Mouse (Mus musculus): ENCODE data around the gene Peli3. TPM values are rescaled to one million over a fixed set of nuclear protein-coding genes. Genes with fewer than 3 reads are reported as not detected.
A peak's percentile ranks its signal among the peaks of the same experiment; 100 is the strongest.

Peli3 gene
- polyA plus RNA-seq, 1 experiment from 2014 or later: 3.2 TPM

DNA sequence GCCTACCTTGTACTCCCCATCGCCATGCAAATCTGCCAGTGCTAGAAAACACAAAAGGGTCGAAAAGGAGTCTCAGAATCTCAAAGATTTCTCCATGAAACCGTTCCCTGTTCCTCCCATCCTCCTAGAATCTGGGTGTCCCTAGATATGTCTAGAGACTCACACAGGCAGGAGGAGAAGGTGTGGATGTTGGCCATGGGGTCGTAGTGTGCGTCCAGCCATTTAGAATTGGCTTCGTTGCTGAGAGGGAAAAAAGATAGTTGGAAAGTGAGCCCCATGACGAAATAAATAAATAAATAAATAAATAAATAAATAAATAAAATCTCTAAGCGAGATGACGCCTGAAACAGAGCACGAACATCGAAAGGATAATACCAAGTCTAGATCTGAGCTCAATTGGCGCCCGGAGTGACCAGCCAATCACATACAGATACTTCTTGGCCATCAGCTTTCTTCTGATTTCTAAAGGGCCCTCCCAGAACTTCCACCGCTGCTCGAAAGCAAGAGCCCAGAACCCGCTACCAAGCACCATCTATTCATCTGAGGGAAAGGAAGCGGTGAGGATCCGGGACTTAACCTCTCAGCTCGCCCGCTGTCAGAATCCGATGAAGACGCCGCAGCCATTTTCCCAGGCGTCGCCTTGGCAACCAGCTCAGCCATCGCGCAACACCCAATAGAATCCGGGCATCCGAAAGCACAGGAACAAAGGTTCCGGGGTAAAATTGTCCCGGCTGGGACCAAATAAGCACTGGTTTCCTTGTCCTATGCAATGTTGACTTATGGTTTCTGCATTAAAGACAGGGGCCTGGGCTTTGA is 36.7 kb downstream of the Peli3 start, which contains the start of gene Bbs1:
Gene Bbs1, minus strand, starts transcription at position 650 of the 816 bp plus-strand sequence.
- 10% methylated on average over 31 of the region's 31 CpGs for WGBS
- peaks cover 55% of the 10 kb centered on the region for H3K36me3 ChIP-seq
- H3K27ac ChIP-seq: no peak within 1 kb of the TSS
- H3K9ac ChIP-seq: peak within 1 kb of the TSS; percentile 51
- ATAC-seq (ENCODE audit: insufficient number of reproducible peaks, insufficient read depth, low FRiP score, low TSS enrichment): no peak
- no peaks in the 10 kb centered on the region for H3K27me3 ChIP-seq
- H3K4me2 ChIP-seq (replicated peaks): peak within 1 kb of the TSS; percentile 58
- peak within 1 kb of the TSS; percentile 50 for H3K4me3 ChIP-seq
- no peaks in the 10 kb centered on the region for H3K9me3 ChIP-seq
- peaks cover 4% of the 10 kb centered on the region; the same call in 1 of the 2 replicates for H3K4me1 ChIP-seq

DNA sequence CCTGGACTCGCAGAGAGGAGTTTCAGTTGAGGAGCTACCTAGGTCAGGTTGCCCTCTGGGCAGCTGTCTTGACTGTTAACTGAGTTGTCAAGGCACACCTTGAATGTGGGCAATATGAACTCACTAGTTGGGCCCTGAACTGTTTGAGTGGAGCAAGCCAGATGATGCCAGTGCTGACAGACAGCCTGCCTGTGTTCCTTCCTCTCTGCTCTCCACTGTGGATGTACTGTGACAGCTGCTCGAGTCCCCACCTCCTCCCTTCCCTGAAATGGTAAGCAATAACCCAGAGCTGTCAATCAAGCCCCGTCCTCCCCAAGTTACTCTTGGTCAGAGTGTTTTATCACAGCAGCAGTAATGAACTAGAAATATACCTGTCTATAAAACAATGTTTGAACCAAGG is 43.0 kb downstream of the Peli3 start:
- Histone ChIP-seq H3K9me3 (no peaks in the 10 kb centered on the region), H3K27ac (no peak overlapping the region), H3K9ac (no peak overlapping the region), H3K4me2 (replicated peaks) (no peak overlapping the region), H3K4me1 (no peaks in the 10 kb centered on the region), H3K36me3 (peaks cover 14% of the 10 kb centered on the region), H3K27me3 (no peaks in the 10 kb centered on the region), H3K4me3 (no peak overlapping the region)
- 81% methylated on average over 3 of the region's 3 CpGs for WGBS
- no peak for ATAC-seq (ENCODE audit: insufficient number of reproducible peaks, insufficient read depth, low FRiP score, low TSS enrichment)

DNA sequence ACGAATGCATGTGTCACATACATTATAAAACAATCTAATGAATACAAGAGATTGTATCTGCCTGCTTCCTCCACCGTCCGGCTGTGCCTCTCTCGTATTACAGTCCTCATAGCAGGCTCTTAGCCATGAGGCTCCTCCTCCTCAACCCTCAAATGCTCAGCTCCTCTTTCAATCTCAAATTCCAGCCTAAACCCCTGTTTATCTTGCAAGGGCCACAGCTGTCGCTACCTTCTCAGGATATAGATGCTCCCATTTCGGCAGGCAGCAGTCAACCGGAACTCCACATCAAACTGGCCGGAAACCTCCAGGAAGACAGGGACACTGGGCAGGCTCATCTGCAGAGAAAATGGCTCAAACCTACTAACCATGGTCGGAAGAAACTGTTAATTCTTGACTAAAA is 44.0 kb downstream of the Peli3 start:
- no peak overlapping the region for H3K27ac ChIP-seq
- no peak overlapping the region for H3K4me2 ChIP-seq (replicated peaks)
- no peaks in the 10 kb centered on the region for H3K27me3 ChIP-seq
- no peaks in the 10 kb centered on the region for H3K4me1 ChIP-seq
- WGBS: 59% methylated on average over 9 of the region's 9 CpGs
- peaks cover 14% of the 10 kb centered on the region for H3K36me3 ChIP-seq
- no peak overlapping the region for H3K9ac ChIP-seq
- H3K4me3 ChIP-seq: no peak overlapping the region
- no peak for ATAC-seq (ENCODE audit: insufficient number of reproducible peaks, insufficient read depth, low FRiP score, low TSS enrichment)
- H3K9me3 ChIP-seq: no peaks in the 10 kb centered on the region

DNA sequence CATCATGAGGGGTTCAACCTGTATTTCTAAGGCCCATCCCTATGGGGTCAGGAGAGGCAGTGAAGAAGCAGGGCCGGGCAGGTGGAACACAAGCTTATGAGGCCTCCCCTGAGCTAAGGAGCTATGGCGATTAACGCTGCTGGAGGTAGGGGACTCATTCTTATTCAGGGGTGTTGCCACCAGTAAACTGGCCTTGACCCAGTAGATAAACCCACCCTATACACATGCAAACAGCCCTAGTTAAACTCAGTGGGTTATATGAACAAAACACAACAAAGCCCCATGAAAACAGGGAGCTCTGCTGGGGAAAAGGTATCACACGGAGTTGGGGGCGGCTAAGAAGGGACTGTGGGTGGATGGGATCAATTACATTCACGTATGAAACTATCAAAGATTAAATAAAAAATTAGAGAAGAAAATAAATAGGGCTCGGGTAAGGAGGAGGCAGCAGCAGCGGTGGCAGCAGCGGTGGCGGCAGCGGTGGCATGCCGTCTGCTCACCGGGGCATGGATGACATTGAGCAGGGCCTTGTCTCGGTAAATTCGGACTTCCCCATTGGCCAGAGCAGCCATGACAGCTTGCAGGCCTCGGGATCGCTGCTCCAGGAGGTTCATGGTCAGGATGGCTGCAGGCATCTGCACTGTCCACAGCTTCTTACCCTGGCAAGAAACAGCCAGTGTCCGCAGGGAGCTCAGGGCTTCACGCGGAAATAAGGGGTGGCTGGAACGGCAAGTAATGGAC is 46.0 kb downstream of the Peli3 start:
- no peak overlapping the region for H3K27ac ChIP-seq
- no peaks in the 10 kb centered on the region for H3K9me3 ChIP-seq
- H3K9ac ChIP-seq: no peak overlapping the region
- peaks cover 4% of the 10 kb centered on the region for H3K36me3 ChIP-seq
- ATAC-seq (ENCODE audit: insufficient number of reproducible peaks, insufficient read depth, low FRiP score, low TSS enrichment): no peak
- no peaks in the 10 kb centered on the region for H3K4me1 ChIP-seq
- H3K4me2 ChIP-seq (replicated peaks): no peak overlapping the region
- no peaks in the 10 kb centered on the region for H3K27me3 ChIP-seq
- WGBS: 55% methylated on average over 21 of the region's 21 CpGs
- H3K4me3 ChIP-seq: no peak overlapping the region

DNA sequence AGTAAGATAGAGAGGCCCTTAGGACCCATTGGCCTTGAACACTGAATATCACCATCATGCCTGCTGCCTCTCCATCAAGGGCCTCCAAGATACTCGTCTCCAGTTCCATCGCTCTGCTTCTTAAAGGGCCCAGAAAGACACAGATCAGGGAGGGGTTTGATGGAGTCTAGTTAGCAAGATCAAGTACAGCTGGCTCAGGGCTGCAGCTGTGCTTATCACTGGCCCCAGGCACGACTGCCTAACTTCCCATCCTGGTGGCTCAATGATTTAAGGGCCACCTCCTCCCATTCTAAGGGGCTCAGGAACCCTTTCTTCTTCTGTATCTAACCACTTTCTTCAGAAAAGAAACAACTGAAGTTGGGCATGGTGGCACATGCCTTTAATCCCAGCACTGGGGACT is 51.1 kb downstream of the Peli3 start:
- WGBS: 76% methylated on average over 3 of the region's 3 CpGs

DNA sequence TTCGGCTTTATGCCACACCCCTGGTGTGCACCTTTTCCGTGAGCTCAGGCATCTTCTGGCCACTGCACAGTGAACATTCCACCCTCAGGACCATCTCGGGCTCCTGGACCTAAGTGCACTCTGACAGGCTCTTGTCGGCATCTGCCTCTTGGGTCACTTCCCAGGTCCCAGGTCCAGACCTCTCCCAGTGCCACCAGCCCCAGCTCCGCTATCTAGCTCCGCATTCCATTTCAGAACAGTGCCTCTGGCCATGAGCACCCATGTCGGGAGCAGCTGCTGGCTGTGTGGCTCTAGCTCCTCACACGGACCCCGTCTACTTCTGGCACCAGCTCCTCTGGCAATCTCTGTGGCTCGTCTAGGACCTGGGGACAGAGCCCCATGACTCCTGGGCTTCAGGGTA is 53.1 kb downstream of the Peli3 start:
- no peak overlapping the region for H3K9ac ChIP-seq
- H3K9me3 ChIP-seq: no peaks in the 10 kb centered on the region
- peaks cover 15% of the 10 kb centered on the region for H3K36me3 ChIP-seq
- H3K27me3 ChIP-seq: no peaks in the 10 kb centered on the region
- WGBS: 81% methylated on average over 10 of the region's 10 CpGs
- no peak for ATAC-seq (ENCODE audit: insufficient number of reproducible peaks, insufficient read depth, low FRiP score, low TSS enrichment)
- no peak overlapping the region for H3K27ac ChIP-seq
- H3K4me2 ChIP-seq (replicated peaks): no peak overlapping the region
- H3K4me1 ChIP-seq: no peaks in the 10 kb centered on the region
- no peak overlapping the region for H3K4me3 ChIP-seq

More for the DNA sequence above, 51.1 kb downstream of the Peli3 start:
- no peaks in the 10 kb centered on the region for H3K4me1 ChIP-seq
- no peaks in the 10 kb centered on the region for H3K9me3 ChIP-seq
- no peak for ATAC-seq (ENCODE audit: insufficient number of reproducible peaks, insufficient read depth, low FRiP score, low TSS enrichment)
- H3K4me3 ChIP-seq: no peak overlapping the region
- H3K4me2 ChIP-seq (replicated peaks): no peak overlapping the region
- H3K9ac ChIP-seq: no peak overlapping the region
- H3K36me3 ChIP-seq: peaks cover 15% of the 10 kb centered on the region
- H3K27ac ChIP-seq: no peak overlapping the region
- H3K27me3 ChIP-seq: no peaks in the 10 kb centered on the region

DNA sequence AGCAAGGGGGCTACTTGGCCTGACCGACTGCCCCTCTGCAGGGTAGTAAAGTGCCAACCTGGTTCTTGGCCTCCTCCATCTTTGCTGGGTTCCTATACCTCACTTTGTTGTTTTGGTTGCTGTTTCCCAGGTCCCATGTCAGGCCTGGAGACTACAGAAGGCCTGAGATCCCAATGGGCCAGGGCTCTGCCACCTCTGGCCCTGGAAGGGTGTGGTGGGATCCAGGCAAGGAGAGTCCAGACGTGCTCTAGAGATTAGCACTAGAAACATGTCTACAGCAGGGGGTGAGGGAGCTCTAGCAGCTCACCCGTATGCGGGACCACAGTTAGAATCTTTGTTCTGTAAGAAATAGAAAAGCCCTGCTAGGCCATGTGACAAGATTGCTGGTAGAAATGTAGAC is 59.0 kb downstream of the Peli3 start:
- no peak overlapping the region for H3K9ac ChIP-seq
- H3K27me3 ChIP-seq: no peaks in the 10 kb centered on the region
- no peaks in the 10 kb centered on the region for H3K9me3 ChIP-seq
- H3K4me1 ChIP-seq: 0 out of 2 replicates have a peak, but pooled peaks cover 4% of the 10 kb centered on the region
- H3K36me3 ChIP-seq: no peaks in the 10 kb centered on the region
- H3K27ac ChIP-seq: no peak overlapping the region
- H3K4me3 ChIP-seq: no peak overlapping the region
- no peak overlapping the region for H3K4me2 ChIP-seq (replicated peaks)
- WGBS: 79% methylated on average over 4 of the region's 4 CpGs
- no peak for ATAC-seq (ENCODE audit: insufficient number of reproducible peaks, insufficient read depth, low FRiP score, low TSS enrichment)

Other genes with a start within 250 kb of the Peli3 start
- gene Gm960, start 244.5 kb downstream of the Peli3 start, polyA plus RNA-seq (2016; fragmentation: Nextera tagmentation; extraction: Ambion mirVana): 4.7 and 7.7 TPM in 2 replicates
- 5.2 and 6.1 TPM in 2 replicates for gene Sptbn2, start 232.0 kb downstream of the Peli3 start, polyA plus RNA-seq (2016; fragmentation: Nextera tagmentation; extraction: Ambion mirVana)
- gene Rbm4b, start 186.6 kb downstream of the Peli3 start, polyA plus RNA-seq (2016; fragmentation: Nextera tagmentation; extraction: Ambion mirVana): 112 and 118 TPM in 2 replicates
- 86.8 and 89.3 TPM in 2 replicates for gene Rbm4, start 149.2 kb downstream of the Peli3 start, polyA plus RNA-seq (2016; fragmentation: Nextera tagmentation; extraction: Ambion mirVana)
- 34.2 and 45.1 TPM in 2 replicates for gene Gm21992, start 131.5 kb downstream of the Peli3 start, polyA plus RNA-seq (2016; fragmentation: Nextera tagmentation; extraction: Ambion mirVana)
- 104 and 110 TPM in 2 replicates for gene Rbm14, start 131.5 kb downstream of the Peli3 start, polyA plus RNA-seq (2016; fragmentation: Nextera tagmentation; extraction: Ambion mirVana)
- gene Ccs, start 103.8 kb downstream of the Peli3 start, polyA plus RNA-seq (2016; fragmentation: Nextera tagmentation; extraction: Ambion mirVana): 53.8 and 57.3 TPM in 2 replicates
- 0.18 and 0.24 TPM in 2 replicates for gene Ccdc87, start 103.8 kb downstream of the Peli3 start, polyA plus RNA-seq (2016; fragmentation: Nextera tagmentation; extraction: Ambion mirVana)
- gene Ctsf, start 88.0 kb downstream of the Peli3 start, polyA plus RNA-seq (2016; fragmentation: Nextera tagmentation; extraction: Ambion mirVana): 37.6 and 45.1 TPM in 2 replicates
- 6.0 and 6.8 TPM in 2 replicates for gene Actn3, start 65.2 kb downstream of the Peli3 start, polyA plus RNA-seq (2016; fragmentation: Nextera tagmentation; extraction: Ambion mirVana)
- gene Zdhhc24, start 64.5 kb downstream of the Peli3 start, polyA plus RNA-seq (2016; fragmentation: Nextera tagmentation; extraction: Ambion mirVana): 12.0 and 12.1 TPM in 2 replicates
- 5.6 and 5.7 TPM in 2 replicates for gene Bbs1, start 36.5 kb downstream of the Peli3 start, polyA plus RNA-seq (2016; fragmentation: Nextera tagmentation; extraction: Ambion mirVana)
- 144 and 147 TPM in 2 replicates for gene Dpp3, start 14.8 kb downstream of the Peli3 start, polyA plus RNA-seq (2016; fragmentation: Nextera tagmentation; extraction: Ambion mirVana)
- gene Mrpl11, start 19.0 kb upstream of the Peli3 start, polyA plus RNA-seq (2016; fragmentation: Nextera tagmentation; extraction: Ambion mirVana): 141 and 142 TPM in 2 replicates
- gene Npas4, start 47.2 kb upstream of the Peli3 start, polyA plus RNA-seq (2016; fragmentation: Nextera tagmentation; extraction: Ambion mirVana): 0.08 TPM in 1 of 2 replicates, not detected in the other
- 4.7 and 5.1 TPM in 2 replicates for gene Slc29a2, start 80.7 kb upstream of the Peli3 start, polyA plus RNA-seq (2016; fragmentation: Nextera tagmentation; extraction: Ambion mirVana)
- gene B4gat1, start 95.7 kb upstream of the Peli3 start, polyA plus RNA-seq (2016; fragmentation: Nextera tagmentation; extraction: Ambion mirVana): 46.4 and 48.1 TPM in 2 replicates
- gene AC124502.3, start 95.8 kb upstream of the Peli3 start, polyA plus RNA-seq (2016; fragmentation: Nextera tagmentation; extraction: Ambion mirVana): 3.5 and 4.7 TPM in 2 replicates
- 38.4 and 45.4 TPM in 2 replicates for gene Brms1, start 98.2 kb upstream of the Peli3 start, polyA plus RNA-seq (2016; fragmentation: Nextera tagmentation; extraction: Ambion mirVana)
- 1.8 and 2.4 TPM in 2 replicates for gene Rin1, start 107.4 kb upstream of the Peli3 start, polyA plus RNA-seq (2016; fragmentation: Nextera tagmentation; extraction: Ambion mirVana)
- gene Cd248, start 125.0 kb upstream of the Peli3 start, polyA plus RNA-seq (2016; fragmentation: Nextera tagmentation; extraction: Ambion mirVana): 54.4 and 64.3 TPM in 2 replicates
- gene Tmem151a, start 142.4 kb upstream of the Peli3 start, polyA plus RNA-seq (2016; fragmentation: Nextera tagmentation; extraction: Ambion mirVana): 2.9 and 3.7 TPM in 2 replicates
- gene Yif1a, start 145.4 kb upstream of the Peli3 start, polyA plus RNA-seq (2016; fragmentation: Nextera tagmentation; extraction: Ambion mirVana): 67.3 and 73.4 TPM in 2 replicates
- gene Cnih2, start 155.4 kb upstream of the Peli3 start, polyA plus RNA-seq (2016; fragmentation: Nextera tagmentation; extraction: Ambion mirVana): 69.7 and 74.9 TPM in 2 replicates
- 247 and 248 TPM in 2 replicates for gene Rab1b, start 163.9 kb upstream of the Peli3 start, polyA plus RNA-seq (2016; fragmentation: Nextera tagmentation; extraction: Ambion mirVana)
- 30.6 and 35.3 TPM in 2 replicates for gene Klc2, start 175.4 kb upstream of the Peli3 start, polyA plus RNA-seq (2016; fragmentation: Nextera tagmentation; extraction: Ambion mirVana)